Mouse (Mus musculus): Measurements from ENCODE around the gene Snrpd3. TPM values are rescaled to one million over a fixed set of nuclear protein-coding genes. Genes with fewer than 3 reads are reported as not detected.
"Not testable (repeated sequence)": the region's sequence is repeated elsewhere in the genome, so short reads cannot be mapped to it uniquely, and the experiment has no call there.

Snrpd3 gene
- polyA plus RNA-seq, 1 experiment from 2014 or later = 90.6 TPM

- H3K9me3 ChIP-seq (ENCODE audit: control insufficient read depth, low read length) = no peaks in the 10 kb centered on the region
- 88% methylated on average over 1 of the region's 1 CpGs for WGBS
- H3K27ac ChIP-seq (replicated peaks in 1 of 2; ENCODE audit: control insufficient read depth in 1 of 2, insufficient read depth in 1 of 2, low read depth in 2 of 2, low read length in 2 of 2) = no peak overlapping the region
- H3K27me3 ChIP-seq (ENCODE audit: control insufficient read depth, insufficient read depth, low read length) = no peaks in the 10 kb centered on the region
- peaks cover 11% of the 10 kb centered on the region; the same call in 1 of the 2 replicates for H3K36me3 ChIP-seq (ENCODE audit: control insufficient read depth, insufficient read depth, low read length)
- H3K9ac ChIP-seq (ENCODE audit: low read length) = no peak overlapping the region
- ATAC-seq (ENCODE audit: insufficient number of reproducible peaks, insufficient read depth, low FRiP score, low read depth) = no peak
- no peak overlapping the region for H3K4me3 ChIP-seq (ENCODE audit: control insufficient read depth in 1 of 2, insufficient read depth in 1 of 2, low read depth in 1 of 2, low read length in 2 of 2)
- H3K4me1 ChIP-seq (ENCODE audit: control insufficient read depth in 2 of 2, insufficient read depth in 2 of 2, low read length in 2 of 2) = peaks cover 0 to 5% of the 10 kb centered on the region in 2 experiments; a peak in 2 of 4 replicates
- H3K4me2 ChIP-seq (ENCODE audit: low read length) = no peak overlapping the region
These were observed 15.7 kb upstream of the Snrpd3 start for GRCm38 (mm10) chr10:75501641-75502040.

GRCm38 (mm10) chr10:75503692-75504091 lies 13.7 kb upstream of the Snrpd3 start:
- Histone ChIP-seq H3K4me1 (ENCODE audit: control insufficient read depth in 2 of 2, insufficient read depth in 2 of 2, low read length in 2 of 2) (peaks cover 0 to 5% of the 10 kb centered on the region in 2 experiments; a peak in 2 of 4 replicates), H3K9me3 (ENCODE audit: control insufficient read depth, low read length) (no peaks in the 10 kb centered on the region), H3K27ac (replicated peaks in 1 of 2; ENCODE audit: control insufficient read depth in 1 of 2, insufficient read depth in 1 of 2, low read depth in 2 of 2, low read length in 2 of 2) (no peak overlapping the region), H3K27me3 (ENCODE audit: control insufficient read depth, insufficient read depth, low read length) (no peaks in the 10 kb centered on the region), H3K36me3 (ENCODE audit: control insufficient read depth, insufficient read depth, low read length) (peaks cover 32% of the 10 kb centered on the region), H3K4me2 (ENCODE audit: low read length) (no peak overlapping the region), H3K4me3 (ENCODE audit: control insufficient read depth in 1 of 2, insufficient read depth in 1 of 2, low read depth in 1 of 2, low read length in 2 of 2) (no peak overlapping the region), H3K9ac (ENCODE audit: low read length) (no peak overlapping the region)
- 92% methylated on average over 7 of the region's 7 CpGs for WGBS
- no peak for ATAC-seq (ENCODE audit: insufficient number of reproducible peaks, insufficient read depth, low FRiP score, low read depth)

GRCm38 (mm10) chr10:75504234-75505129 lies 12.9 kb upstream of the Snrpd3 start:
- 78% methylated on average over 8 of the region's 8 CpGs for WGBS
- ATAC-seq (ENCODE audit: insufficient number of reproducible peaks, insufficient read depth, low FRiP score, low read depth) = no peak
- Histone ChIP-seq H3K4me3 (ENCODE audit: control insufficient read depth in 1 of 2, insufficient read depth in 1 of 2, low read depth in 1 of 2, low read length in 2 of 2) (no peak overlapping the region), H3K9ac (ENCODE audit: low read length) (no peak overlapping the region), H3K4me2 (ENCODE audit: low read length) (no peak overlapping the region), H3K36me3 (ENCODE audit: control insufficient read depth, insufficient read depth, low read length) (peaks cover 40% of the 10 kb centered on the region), H3K27ac (replicated peaks in 1 of 2; ENCODE audit: control insufficient read depth in 1 of 2, insufficient read depth in 1 of 2, low read depth in 2 of 2, low read length in 2 of 2) (no peak overlapping the region), H3K9me3 (ENCODE audit: control insufficient read depth, low read length) (no peaks in the 10 kb centered on the region), H3K27me3 (ENCODE audit: control insufficient read depth, insufficient read depth, low read length) (no peaks in the 10 kb centered on the region), H3K4me1 (ENCODE audit: control insufficient read depth in 2 of 2, insufficient read depth in 2 of 2, low read length in 2 of 2) (peaks cover 0 to 5% of the 10 kb centered on the region in 2 experiments; a peak in 2 of 4 replicates)

GRCm38 (mm10) chr10:75505130-75505495 lies 12.2 kb upstream of the Snrpd3 start:
- WGBS = 73% methylated on average over 3 of the region's 3 CpGs
- no peak for ATAC-seq (ENCODE audit: insufficient number of reproducible peaks, insufficient read depth, low FRiP score, low read depth)
- Histone ChIP-seq H3K9ac (ENCODE audit: low read length) (no peak overlapping the region), H3K4me3 (ENCODE audit: control insufficient read depth in 1 of 2, insufficient read depth in 1 of 2, low read depth in 1 of 2, low read length in 2 of 2) (no peak overlapping the region), H3K27me3 (ENCODE audit: control insufficient read depth, insufficient read depth, low read length) (no peaks in the 10 kb centered on the region), H3K4me2 (ENCODE audit: low read length) (no peak overlapping the region), H3K36me3 (ENCODE audit: control insufficient read depth, insufficient read depth, low read length) (peaks cover 46% of the 10 kb centered on the region), H3K9me3 (ENCODE audit: control insufficient read depth, low read length) (no peaks in the 10 kb centered on the region), H3K27ac (replicated peaks in 1 of 2; ENCODE audit: control insufficient read depth in 1 of 2, insufficient read depth in 1 of 2, low read depth in 2 of 2, low read length in 2 of 2) (no peak overlapping the region), H3K4me1 (ENCODE audit: control insufficient read depth in 2 of 2, insufficient read depth in 2 of 2, low read length in 2 of 2) (peaks cover 0 to 1% of the 10 kb centered on the region in 2 experiments; a peak in 1 of 4 replicates)

- not testable (repeated sequence) for H3K27me3 ChIP-seq (ENCODE audit: control insufficient read depth, insufficient read depth, low read length); H3K4me1 ChIP-seq (ENCODE audit: control insufficient read depth in 2 of 2, insufficient read depth in 2 of 2, low read length in 2 of 2); H3K27ac ChIP-seq (replicated peaks in 1 of 2; ENCODE audit: control insufficient read depth in 1 of 2, insufficient read depth in 1 of 2, low read depth in 2 of 2, low read length in 2 of 2); H3K9ac ChIP-seq (ENCODE audit: low read length); H3K4me2 ChIP-seq (ENCODE audit: low read length); ATAC-seq (ENCODE audit: insufficient number of reproducible peaks, insufficient read depth, low FRiP score, low read depth); H3K9me3 ChIP-seq (ENCODE audit: control insufficient read depth, low read length); H3K4me3 ChIP-seq (ENCODE audit: control insufficient read depth in 1 of 2, insufficient read depth in 1 of 2, low read depth in 1 of 2, low read length in 2 of 2)
- WGBS = 86% methylated on average over 3 of the region's 3 CpGs
- peaks cover 54% of the 10 kb centered on the region for H3K36me3 ChIP-seq (ENCODE audit: control insufficient read depth, insufficient read depth, low read length)
These were observed 11.4 kb upstream of the Snrpd3 start for GRCm38 (mm10) chr10:75505928-75506327.

- ATAC-seq (ENCODE audit: insufficient number of reproducible peaks, insufficient read depth, low FRiP score, low read depth) = no peak
- Histone ChIP-seq H3K4me1 (ENCODE audit: control insufficient read depth in 2 of 2, insufficient read depth in 2 of 2, low read length in 2 of 2) (peaks cover 2 to 9% of the 10 kb centered on the region in 2 experiments; a peak in 2 of 4 replicates), H3K4me3 (ENCODE audit: control insufficient read depth in 1 of 2, insufficient read depth in 1 of 2, low read depth in 1 of 2, low read length in 2 of 2) (no peak overlapping the region), H3K4me2 (ENCODE audit: low read length) (no peak overlapping the region), H3K36me3 (ENCODE audit: control insufficient read depth, insufficient read depth, low read length) (peaks cover 63% of the 10 kb centered on the region), H3K27me3 (ENCODE audit: control insufficient read depth, insufficient read depth, low read length) (no peaks in the 10 kb centered on the region), H3K9ac (ENCODE audit: low read length) (no peak overlapping the region), H3K27ac (replicated peaks in 1 of 2; ENCODE audit: control insufficient read depth in 1 of 2, insufficient read depth in 1 of 2, low read depth in 2 of 2, low read length in 2 of 2) (no peak overlapping the region), H3K9me3 (ENCODE audit: control insufficient read depth, low read length) (no peaks in the 10 kb centered on the region)
- 92% methylated on average over 7 of the region's 7 CpGs for WGBS
These were observed 6.9 kb upstream of the Snrpd3 start for GRCm38 (mm10) chr10:75510446-75510845.

- no peak for ATAC-seq (ENCODE audit: insufficient number of reproducible peaks, insufficient read depth, low FRiP score, low read depth)
- H3K4me3 ChIP-seq (ENCODE audit: control insufficient read depth in 1 of 2, insufficient read depth in 1 of 2, low read depth in 1 of 2, low read length in 2 of 2) = no peak overlapping the region
- no peaks in the 10 kb centered on the region for H3K27me3 ChIP-seq (ENCODE audit: control insufficient read depth, insufficient read depth, low read length)
- 77% methylated on average over 9 of the region's 9 CpGs for WGBS
- no peak overlapping the region for H3K9ac ChIP-seq (ENCODE audit: low read length)
- H3K4me2 ChIP-seq (ENCODE audit: low read length) = no peak overlapping the region
- H3K9me3 ChIP-seq (ENCODE audit: control insufficient read depth, low read length) = no peaks in the 10 kb centered on the region
- peaks cover 2 to 15% of the 10 kb centered on the region in 2 experiments; a peak in 2 of 4 replicates for H3K4me1 ChIP-seq (ENCODE audit: control insufficient read depth in 2 of 2, insufficient read depth in 2 of 2, low read length in 2 of 2)
- H3K27ac ChIP-seq (replicated peaks in 1 of 2; ENCODE audit: control insufficient read depth in 1 of 2, insufficient read depth in 1 of 2, low read depth in 2 of 2, low read length in 2 of 2) = no peak overlapping the region
- peaks cover 63% of the 10 kb centered on the region for H3K36me3 ChIP-seq (ENCODE audit: control insufficient read depth, insufficient read depth, low read length)
These were observed 6.3 kb upstream of the Snrpd3 start for GRCm38 (mm10) chr10:75511060-75511459.
